Mouse (Mus musculus) erythroblast, embryonic 14.5 days (primary cell): Measurements from ENCODE around the gene Pdik1l. TPM values are rescaled to one million over a fixed set of nuclear protein-coding genes. Genes with fewer than 3 reads are reported as not detected.
"Not testable (repeated sequence)": the region's sequence is repeated elsewhere in the genome, so short reads cannot be mapped to it uniquely, and the experiment has no call there.

ENCODE experiments used
- H3K27me3 ChIP-seq: 2 replicates; pipeline ENCODE4 v1.6.1; 2012; ENCODE audit warnings: inconsistent platforms; ENCODE audit not compliant: control insufficient read depth
- H3K36me3 ChIP-seq: 2 replicates; pipeline ENCODE4 v1.6.1; 2012; ENCODE audit warnings: mild to moderate bottlenecking, inconsistent platforms; ENCODE audit not compliant: control insufficient read depth
- H3K4me1 ChIP-seq: 2 replicates; pipeline ENCODE4 v1.6.1; 2012; ENCODE audit warnings: inconsistent platforms; ENCODE audit not compliant: control insufficient read depth
- H3K4me3 ChIP-seq: replicated peaks from 2 replicates; pipeline ENCODE3; 2012; ENCODE audit warnings: moderate library complexity, mild to moderate bottlenecking, inconsistent platforms
- H3K9me3 ChIP-seq: 2 replicates; pipeline ENCODE4 v1.6.1; 2012; ENCODE audit warnings: low read length, inconsistent platforms, mixed read lengths; ENCODE audit not compliant: control insufficient read depth
- GATA1 ChIP-seq: IDR thresholded peaks from 2 replicates; pipeline ENCODE4 v1.6.1; 2012; ENCODE audit warnings: low read length, inconsistent platforms, mixed read lengths
- TAL1 ChIP-seq: IDR thresholded peaks from 3 replicates; pipeline ENCODE4 v1.6.1; 2012; ENCODE audit warnings: low read length, inconsistent platforms, mixed read lengths
- polyA plus RNA-seq: library from polyadenylated mRNA; stranded (reverse); fragments of >175 nt; gene quantifications from 2 replicates; pipeline ENCODE4 v1.2.3, GENCODE M21; 2012

Gene Pdik1l
- polyA plus RNA-seq, 1 experiment: 0.53 TPM

DNA sequence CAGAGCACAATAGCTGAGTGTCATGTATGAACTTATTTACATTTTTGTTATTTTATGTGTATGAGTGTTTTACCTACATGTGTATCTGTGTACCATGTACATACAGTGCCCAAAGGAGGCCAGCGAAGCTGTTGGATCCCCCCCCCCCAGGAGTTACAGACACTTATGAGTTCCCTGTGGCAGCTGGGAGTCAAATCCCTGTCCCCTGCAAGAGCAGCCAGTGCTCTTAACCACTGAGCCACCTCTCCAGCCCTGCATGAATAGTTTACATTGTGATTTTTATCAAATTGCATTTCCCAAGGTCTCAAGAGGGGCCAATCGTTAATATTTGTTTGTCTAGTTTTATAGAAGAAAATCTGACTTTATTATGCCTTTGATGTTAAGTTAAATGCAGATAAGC, 19.3 kb upstream of the Pdik1l start:
- TF ChIP-seq GATA1: no peak
- no peak for TF ChIP-seq TAL1
- Histone ChIP-seq H3K9me3 (no peaks in the 10 kb centered on the region), H3K4me1 (no peaks in the 10 kb centered on the region), H3K4me3 (no peak overlapping the region), H3K36me3 (no peaks in the 10 kb centered on the region), H3K27me3 (no peaks in the 10 kb centered on the region)

- H3K4me3 ChIP-seq: no peak overlapping the region
- no peaks in the 10 kb centered on the region for H3K36me3 ChIP-seq
- TF ChIP-seq GATA1 (no peak), TAL1 (no peak)
- H3K4me1 ChIP-seq: no peaks in the 10 kb centered on the region
- H3K27me3 ChIP-seq: no peaks in the 10 kb centered on the region
- H3K9me3 ChIP-seq: no peaks in the 10 kb centered on the region
Measured at GRCm38 (mm10) chr4:134302084-134302483, 14.4 kb upstream of the Pdik1l start.

- H3K36me3 ChIP-seq: no peaks in the 10 kb centered on the region
- TF ChIP-seq TAL1 (no peak), GATA1 (no peak)
- no peaks in the 10 kb centered on the region for H3K4me1 ChIP-seq
- H3K27me3 ChIP-seq: no peaks in the 10 kb centered on the region
- no peak overlapping the region for H3K4me3 ChIP-seq
- H3K9me3 ChIP-seq: peaks cover 3% of the 10 kb centered on the region; the same call in 1 of the 2 replicates
Measured at GRCm38 (mm10) chr4:134300316-134300715, 12.6 kb upstream of the Pdik1l start.

DNA sequence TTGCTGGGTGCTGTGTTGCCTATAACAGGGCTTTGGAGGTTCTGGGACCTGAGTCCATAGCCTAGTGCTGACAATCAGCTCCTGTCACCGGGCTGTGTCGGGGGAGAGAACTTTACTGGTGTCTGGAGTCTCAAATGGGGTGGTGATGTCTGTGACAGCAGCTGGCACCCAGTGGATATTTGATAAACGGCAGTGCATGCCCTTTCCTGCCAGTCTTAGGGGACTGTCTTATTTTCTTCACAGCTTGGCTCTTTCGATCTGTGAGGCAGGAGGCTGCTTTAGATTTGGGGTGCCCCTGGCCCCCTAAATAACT, 11.8 kb upstream of the Pdik1l start:
- H3K27me3 ChIP-seq: no peaks in the 10 kb centered on the region
- H3K4me3 ChIP-seq: no peak overlapping the region
- TF ChIP-seq GATA1: no peak
- TF ChIP-seq TAL1: no peak
- no peaks in the 10 kb centered on the region for H3K36me3 ChIP-seq
- peaks cover 3% of the 10 kb centered on the region; the same call in 1 of the 2 replicates for H3K9me3 ChIP-seq
- H3K4me1 ChIP-seq: no peaks in the 10 kb centered on the region

- no peak overlapping the region for H3K4me3 ChIP-seq
- peaks cover under 1% of the 10 kb centered on the region; the same call in 1 of the 2 replicates for H3K27me3 ChIP-seq
- no peaks in the 10 kb centered on the region for H3K36me3 ChIP-seq
- no peaks in the 10 kb centered on the region for H3K4me1 ChIP-seq
- TF ChIP-seq TAL1 (no peak), GATA1 (no peak)
- peaks cover 3% of the 10 kb centered on the region; the same call in 1 of the 2 replicates for H3K9me3 ChIP-seq
Measured at GRCm38 (mm10) chr4:134298626-134299497, 11.2 kb upstream of the Pdik1l start.

GRCm38 (mm10) chr4:134297369-134297768, 9.7 kb upstream of the Pdik1l start:
- no peak for TF ChIP-seq GATA1
- no peak for TF ChIP-seq TAL1
- H3K4me3 ChIP-seq: no peak overlapping the region
- peaks cover 3% of the 10 kb centered on the region; the same call in 1 of the 2 replicates for H3K9me3 ChIP-seq
- peaks cover 6% of the 10 kb centered on the region for H3K27me3 ChIP-seq
- no peaks in the 10 kb centered on the region for H3K36me3 ChIP-seq
- no peaks in the 10 kb centered on the region for H3K4me1 ChIP-seq

DNA sequence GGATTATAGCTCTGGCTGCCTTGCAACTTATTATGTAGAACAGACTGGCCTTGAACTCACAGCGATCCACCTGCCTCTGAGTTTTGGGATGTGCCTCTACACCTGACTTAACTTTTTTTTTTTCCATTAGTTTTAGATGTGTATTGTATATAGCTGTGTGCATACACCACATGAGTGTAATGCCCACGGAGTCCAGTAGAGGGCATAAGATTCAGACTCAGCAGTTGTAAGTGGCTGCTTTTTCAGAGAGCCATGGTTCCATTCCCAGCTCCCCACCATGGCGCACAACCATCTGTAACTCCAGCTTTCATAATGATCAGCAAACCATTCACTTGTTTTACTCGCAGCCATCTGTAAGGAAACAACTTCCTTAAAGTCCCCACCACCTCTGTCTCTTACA, 8.8 kb upstream of the Pdik1l start:
- H3K36me3 ChIP-seq: no peaks in the 10 kb centered on the region
- H3K27me3 ChIP-seq: peaks cover 6% of the 10 kb centered on the region
- TF ChIP-seq TAL1 (no peak), GATA1 (no peak)
- H3K9me3 ChIP-seq: peaks cover 3% of the 10 kb centered on the region; the same call in 1 of the 2 replicates
- H3K4me3 ChIP-seq: no peak overlapping the region
- H3K4me1 ChIP-seq: no peaks in the 10 kb centered on the region

- not testable (repeated sequence) for H3K27me3 ChIP-seq, H3K4me1 ChIP-seq, H3K4me3 ChIP-seq, H3K9me3 ChIP-seq, H3K36me3 ChIP-seq
Measured at GRCm38 (mm10) chr4:134296096-134296495, 8.4 kb upstream of the Pdik1l start.

GRCm38 (mm10) chr4:134293692-134294163, 6.0 kb upstream of the Pdik1l start:
- H3K36me3 ChIP-seq: no peaks in the 10 kb centered on the region

More at GRCm38 (mm10) chr4:134293692-134294163, 6.0 kb upstream of the Pdik1l start:
- Histone ChIP-seq H3K27me3 (peaks cover 14% of the 10 kb centered on the region), H3K9me3 (peaks cover 3% of the 10 kb centered on the region; the same call in 1 of the 2 replicates), H3K4me1 (peaks cover 7% of the 10 kb centered on the region), H3K4me3 (no peak overlapping the region)
- TF ChIP-seq GATA1 (no peak), TAL1 (no peak)
